Mouse (Mus musculus) hindbrain, embryonic 14.5 days (tissue): Measurements from ENCODE around the gene Cyth1. TPM values are rescaled to one million over a fixed set of nuclear protein-coding genes. Genes with fewer than 3 reads are reported as not detected.

Source experiments
- ATAC-seq: fragments of 200-750 bp; cut with Nextera tagmentation; 2 replicates; pipeline ENCODE4 v1.8.0; 2017; ENCODE audit warnings: moderate number of reproducible peaks, mild to moderate bottlenecking, moderate TSS enrichment, moderate library complexity; ENCODE audit not compliant: low FRiP score
- DNase-seq: peaks from one replicate; pipeline ENCODE4 v3.0.0-alpha.2; 2015; ENCODE audit warnings: low spot score
- H3K27ac ChIP-seq: fragments of 300-500 bp; sonication (generic); 2 replicates; pipeline ENCODE4 v1.5.1; 2014; ENCODE audit warnings: mild to moderate bottlenecking, moderate library complexity
- H3K27me3 ChIP-seq: fragments of 300-500 bp; sonication (generic); 2 replicates; pipeline ENCODE4 v1.6.1; 2014; ENCODE audit warnings: mild to moderate bottlenecking, low read length, mixed read lengths; ENCODE audit not compliant: control insufficient read depth, insufficient read depth
- H3K36me3 ChIP-seq: fragments of 300-500 bp; sonication (generic); replicated peaks from 2 replicates; pipeline ENCODE4 v1.6.1; 2014; ENCODE audit not compliant: control insufficient read depth, insufficient read depth
- H3K4me1 ChIP-seq: fragments of 300-500 bp; sonication (generic); replicated peaks from 2 replicates; pipeline ENCODE4 v1.6.1; 2014; ENCODE audit warnings: antibody characterized with exemption, low read length, mixed read lengths; ENCODE audit not compliant: control insufficient read depth, insufficient read depth
- H3K4me2 ChIP-seq: fragments of 300-500 bp; sonication (generic); replicated peaks from 2 replicates; pipeline ENCODE4 v1.6.1; 2014; ENCODE audit warnings: mild to moderate bottlenecking, moderate library complexity
- H3K4me3 ChIP-seq: fragments of 300-500 bp; sonication (generic); replicated peaks from 2 replicates; pipeline ENCODE4 v1.5.1; 2014; ENCODE audit warnings: mild to moderate bottlenecking, low read length
- H3K9ac ChIP-seq: fragments of 300-500 bp; sonication (generic); 2 replicates; pipeline ENCODE4 v1.6.1; 2014
- H3K9me3 ChIP-seq: fragments of 300-500 bp; sonication (generic); 2 replicates; pipeline ENCODE4 v1.6.1; 2016; ENCODE audit warnings: low read length; ENCODE audit not compliant: control insufficient read depth
- WGBS: fragments of 180-500 bp; shearing (Covaris S2); extraction: QIAGEN DNeasy Blood & Tissue Kit; methylation state at CpG from one replicate; pipeline ENCODE4 v1.1.7; 2014; 5-methylcytosine and 5-hydroxymethylcytosine counted together
- polyA plus RNA-seq: library from polyadenylated mRNA; unstranded; fragments of >200 nt; fragmentation: Nextera tagmentation; extraction: Ambion mirVana; gene quantifications from 2 replicates; pipeline ENCODE4 v1.2.1, GENCODE M21; 2014

Cyth1 gene
- polyA plus RNA-seq, 1 experiment from 2014 or later = 18.1 TPM

DNA sequence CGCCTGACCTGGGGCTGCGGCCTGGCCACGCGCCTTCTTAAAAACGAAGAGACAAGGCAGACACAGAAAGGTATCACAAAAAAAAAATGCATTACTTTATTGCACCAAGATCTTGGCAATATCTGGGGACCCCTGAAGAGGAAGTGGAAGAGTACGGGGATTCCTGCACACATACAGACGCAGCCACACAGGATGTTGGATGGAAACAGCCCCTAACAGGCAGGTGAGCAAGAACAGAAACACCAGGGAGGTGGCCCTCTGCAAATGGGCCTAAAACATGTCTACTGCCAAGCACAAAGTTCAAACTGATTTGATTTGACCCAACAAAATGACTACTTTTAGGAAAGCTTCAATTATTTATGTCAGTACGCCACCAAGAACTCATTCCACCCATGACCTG is 11.2 kb upstream of the Cyth1 start:
- Histone ChIP-seq H3K4me2 (no peak overlapping the region), H3K4me3 (no peak overlapping the region), H3K9ac (no peak overlapping the region), H3K4me1 (0 out of 2 replicates have a peak, but pooled peaks cover 4% of the 10 kb centered on the region), H3K9me3 (no peaks in the 10 kb centered on the region), H3K36me3 (peaks cover 86% of the 10 kb centered on the region), H3K27me3 (no peaks in the 10 kb centered on the region), H3K27ac (no peak overlapping the region)
- 95% methylated on average over 8 of the region's 8 CpGs for WGBS
- ATAC-seq (no peak), DNase-seq (no peak)

DNA sequence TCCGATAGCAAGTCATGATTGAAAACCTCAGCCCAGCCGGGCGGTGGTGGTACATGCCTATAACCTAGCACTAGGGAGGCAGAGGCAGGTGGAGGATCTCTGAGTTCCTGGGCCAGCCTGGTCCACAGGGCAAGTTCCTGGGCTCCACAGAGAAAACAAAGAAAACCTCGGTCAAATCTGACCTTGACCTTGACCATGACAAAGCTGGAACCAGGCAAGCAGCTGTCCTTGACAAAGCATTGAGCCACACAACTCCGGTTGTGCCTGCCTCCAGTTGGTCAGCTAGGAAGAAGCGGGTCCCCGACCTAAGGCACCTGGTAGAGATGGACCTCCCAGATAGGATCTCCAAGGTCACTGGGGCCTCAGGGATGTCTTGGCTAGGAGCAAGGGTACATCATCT is 8.0 kb upstream of the Cyth1 start:
- no peak for ATAC-seq

DNA sequence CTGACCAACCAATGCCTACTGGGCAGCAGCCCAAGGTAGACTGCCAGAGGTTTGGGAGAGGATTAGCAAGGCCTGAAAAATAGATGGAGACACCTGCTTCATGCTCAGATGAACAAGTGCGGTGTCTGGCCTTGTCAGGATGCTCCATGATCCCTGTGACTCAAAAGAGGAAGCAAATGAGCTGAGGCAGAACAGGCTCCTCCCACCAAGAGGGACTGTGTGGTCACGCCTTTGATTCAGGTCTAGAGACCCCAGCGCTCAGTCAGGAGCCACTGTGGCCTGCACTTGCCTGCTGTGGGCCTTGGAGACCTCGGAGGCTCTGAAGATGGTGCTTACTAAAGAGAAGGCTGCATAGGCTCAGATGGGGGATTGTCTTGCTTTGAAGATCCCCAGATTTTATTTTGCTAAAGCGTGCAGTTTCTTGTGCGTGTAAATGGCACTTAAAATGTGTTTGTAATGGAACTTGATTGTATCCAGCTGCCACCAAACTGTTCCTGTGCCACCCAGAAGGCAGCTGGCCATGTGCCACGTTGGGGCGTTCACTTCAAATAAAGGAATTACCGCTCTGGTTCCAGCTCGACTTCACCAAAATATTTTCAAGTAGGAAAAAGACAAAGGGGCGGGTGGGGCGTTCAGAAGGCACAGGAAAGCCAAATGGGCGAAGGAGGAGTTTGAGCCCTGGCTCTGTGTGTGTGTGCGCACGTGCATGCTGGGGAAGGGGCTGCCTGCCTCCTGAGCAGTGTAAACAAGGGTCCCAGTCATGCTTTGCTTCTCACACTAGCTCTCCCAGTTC is 6.0 kb upstream of the Cyth1 start:
- Histone ChIP-seq H3K9ac (no peak overlapping the region), H3K9me3 (no peaks in the 10 kb centered on the region), H3K4me3 (no peak overlapping the region), H3K27me3 (no peaks in the 10 kb centered on the region), H3K4me2 (no peak overlapping the region), H3K27ac (peak overlapping the region; percentile 72), H3K4me1 (peaks cover 13% of the 10 kb centered on the region; the same call in 1 of the 2 replicates), H3K36me3 (peaks cover 34% of the 10 kb centered on the region)
- ATAC-seq (peak; percentile 52; the same call in 1 of the 2 replicates), DNase-seq (peak; percentile 59)
- WGBS = 38% methylated on average over 15 of the region's 15 CpGs

More for the DNA sequence above, 8.0 kb upstream of the Cyth1 start:
- Histone ChIP-seq H3K4me3 (no peak overlapping the region), H3K27ac (no peak overlapping the region), H3K36me3 (peaks cover 54% of the 10 kb centered on the region), H3K27me3 (no peaks in the 10 kb centered on the region), H3K4me2 (no peak overlapping the region), H3K4me1 (peaks cover 13% of the 10 kb centered on the region; the same call in 1 of the 2 replicates), H3K9ac (no peak overlapping the region), H3K9me3 (no peaks in the 10 kb centered on the region)
- no peak for DNase-seq
- 90% methylated on average over 7 of the region's 7 CpGs for WGBS

DNA sequence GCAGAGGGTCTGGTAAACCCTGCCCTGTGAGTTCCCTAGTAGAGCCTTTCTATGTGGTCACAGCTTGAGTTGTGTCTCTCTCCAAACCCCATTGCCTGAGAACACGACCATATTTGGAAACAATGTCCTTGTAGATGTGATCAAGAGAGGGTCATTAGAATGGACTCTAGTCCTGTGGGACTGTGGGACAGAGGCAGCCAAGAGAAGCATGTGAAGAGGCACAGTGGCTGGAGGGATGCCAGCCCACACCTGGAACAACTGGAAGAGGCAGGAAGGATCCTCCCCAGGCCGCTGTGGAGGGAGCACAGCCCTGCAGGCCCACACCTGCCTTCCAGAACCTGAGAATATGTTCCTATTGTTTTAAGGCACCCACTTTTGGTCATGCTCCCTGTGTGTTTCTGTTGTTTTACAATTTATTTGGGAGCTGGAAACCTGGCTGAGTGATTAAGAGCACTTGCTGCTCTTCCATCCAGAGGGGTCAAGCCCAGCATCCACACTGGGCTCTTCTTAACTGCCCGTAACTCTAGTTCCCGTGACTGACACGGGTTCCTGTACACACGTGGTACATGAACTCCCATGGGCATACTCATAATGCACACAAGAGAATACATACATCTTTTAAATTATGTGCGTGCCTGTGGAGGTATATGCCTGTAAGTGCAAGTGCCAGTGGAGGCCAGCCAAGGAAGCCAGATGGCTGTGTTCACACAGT is 5.2 kb upstream of the Cyth1 start:
- H3K9ac ChIP-seq = no peak overlapping the region
- H3K27me3 ChIP-seq = no peaks in the 10 kb centered on the region
- H3K4me2 ChIP-seq = no peak overlapping the region
- H3K4me3 ChIP-seq = no peak overlapping the region
- H3K4me1 ChIP-seq = peaks cover 13% of the 10 kb centered on the region; the same call in 1 of the 2 replicates
- H3K27ac ChIP-seq = peak overlapping the region; percentile 72
- ATAC-seq (no peak), DNase-seq (peak; percentile 54)
- WGBS = 75% methylated on average over 7 of the region's 7 CpGs
- no peaks in the 10 kb centered on the region for H3K9me3 ChIP-seq
- peaks cover 26% of the 10 kb centered on the region for H3K36me3 ChIP-seq

DNA sequence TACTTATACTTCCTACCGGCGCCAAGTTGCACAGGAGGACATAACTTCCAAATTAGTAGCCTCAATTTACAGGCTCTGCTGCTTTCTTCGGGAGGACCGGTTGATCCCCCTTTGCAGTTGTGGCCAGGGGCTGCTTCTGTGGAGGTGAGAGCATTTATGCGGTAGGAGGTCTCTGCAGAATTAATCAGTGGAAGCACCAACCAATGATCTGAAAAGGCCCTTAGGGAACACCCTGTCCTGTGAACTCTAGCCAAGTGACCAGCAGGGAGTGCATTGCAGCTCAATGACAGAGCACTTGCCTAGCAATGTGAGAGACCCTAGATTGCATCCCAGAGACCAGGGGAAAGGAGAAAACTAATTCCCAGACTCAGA is 606 bp upstream of the Cyth1 start:
- H3K4me2 ChIP-seq = peak overlapping the region; percentile 93
- H3K4me1 ChIP-seq = peaks cover 16% of the 10 kb centered on the region
- WGBS = 1% methylated on average over 5 of the region's 5 CpGs
- no peak overlapping the region for H3K9ac ChIP-seq
- no peaks in the 10 kb centered on the region for H3K27me3 ChIP-seq
- H3K27ac ChIP-seq = peak overlapping the region; percentile 44
- ATAC-seq (peak; percentile 3; the same call in 1 of the 2 replicates), DNase-seq (peak; percentile 44)
- H3K36me3 ChIP-seq = no peaks in the 10 kb centered on the region
- H3K4me3 ChIP-seq = peak overlapping the region; percentile 93
- H3K9me3 ChIP-seq = no peaks in the 10 kb centered on the region

DNA sequence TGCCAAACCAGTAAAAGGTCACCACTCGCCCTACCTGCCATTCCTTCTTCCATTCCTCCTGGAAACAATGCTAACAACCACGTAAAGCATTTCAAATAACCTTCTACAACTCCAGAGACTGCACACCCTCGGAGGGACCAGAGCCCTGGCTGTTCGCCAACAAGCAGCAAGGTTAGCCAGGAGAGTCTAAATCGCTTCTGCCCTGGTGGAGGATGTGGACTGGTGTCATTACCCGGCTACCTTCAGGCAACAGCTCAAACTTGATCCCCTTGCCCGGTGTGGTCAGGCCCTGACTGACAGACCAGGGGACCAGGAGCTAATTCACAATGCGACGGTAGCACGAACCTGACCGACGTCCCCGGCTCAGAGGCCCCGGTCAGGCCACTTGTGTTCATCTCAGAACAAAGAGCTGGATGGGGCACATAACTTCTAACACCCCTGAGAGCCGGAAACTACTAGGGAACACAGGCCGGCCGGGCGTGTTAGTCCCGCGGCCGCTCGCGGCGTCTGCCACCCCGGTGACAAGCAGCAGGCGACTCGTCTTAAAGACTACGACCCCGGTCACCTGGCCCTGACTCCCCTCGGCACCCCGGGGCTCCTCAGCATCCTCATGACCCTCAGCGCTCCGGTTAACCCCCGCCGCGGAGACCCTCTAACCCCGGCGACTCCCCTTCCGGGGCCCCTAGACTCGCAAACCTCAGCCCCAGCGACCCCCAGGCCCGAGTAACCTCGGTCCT is 865 bp downstream of the Cyth1 start:
- Histone ChIP-seq H3K4me1 (peaks cover 13% of the 10 kb centered on the region), H3K9ac (peak overlapping the region; percentile 83), H3K9me3 (no peaks in the 10 kb centered on the region), H3K27ac (peak overlapping the region; percentile 60), H3K36me3 (no peaks in the 10 kb centered on the region), H3K27me3 (no peaks in the 10 kb centered on the region), H3K4me2 (peak overlapping the region; percentile 93), H3K4me3 (peak overlapping the region; percentile 93)
- WGBS = 2% methylated on average over 43 of the region's 43 CpGs
- peak; percentile 38 for DNase-seq
- no peak for ATAC-seq

DNA sequence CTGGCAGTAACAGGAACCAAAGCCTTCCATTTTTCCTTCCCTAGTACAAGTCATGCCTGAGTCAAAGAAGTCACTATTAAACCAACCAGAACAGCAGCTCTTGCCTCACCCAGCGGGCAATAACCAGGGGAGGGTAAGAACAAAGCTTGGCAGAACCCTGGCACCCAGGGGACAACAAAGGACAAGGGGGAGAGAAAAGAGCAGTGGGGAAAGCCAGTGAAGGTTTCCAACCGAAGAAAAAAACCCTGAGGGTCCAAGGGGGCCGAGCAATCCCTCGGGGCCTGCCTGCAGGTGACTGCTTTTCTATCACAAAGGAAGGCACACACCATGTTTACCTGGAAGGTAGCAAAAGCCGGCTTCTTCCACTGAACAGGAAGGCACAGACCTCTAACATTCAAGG is 1.7 kb downstream of the Cyth1 start:
- H3K9me3 ChIP-seq = no peaks in the 10 kb centered on the region
- H3K4me2 ChIP-seq = peak overlapping the region; percentile 93
- WGBS = 57% methylated on average over 5 of the region's 5 CpGs
- no peaks in the 10 kb centered on the region for H3K27me3 ChIP-seq
- peak overlapping the region; percentile 83 for H3K9ac ChIP-seq
- no peak for ATAC-seq
- peak overlapping the region; percentile 93 for H3K4me3 ChIP-seq
- H3K27ac ChIP-seq = no peak overlapping the region
- H3K4me1 ChIP-seq = peaks cover 13% of the 10 kb centered on the region
- no peaks in the 10 kb centered on the region for H3K36me3 ChIP-seq
- no peak for DNase-seq

DNA sequence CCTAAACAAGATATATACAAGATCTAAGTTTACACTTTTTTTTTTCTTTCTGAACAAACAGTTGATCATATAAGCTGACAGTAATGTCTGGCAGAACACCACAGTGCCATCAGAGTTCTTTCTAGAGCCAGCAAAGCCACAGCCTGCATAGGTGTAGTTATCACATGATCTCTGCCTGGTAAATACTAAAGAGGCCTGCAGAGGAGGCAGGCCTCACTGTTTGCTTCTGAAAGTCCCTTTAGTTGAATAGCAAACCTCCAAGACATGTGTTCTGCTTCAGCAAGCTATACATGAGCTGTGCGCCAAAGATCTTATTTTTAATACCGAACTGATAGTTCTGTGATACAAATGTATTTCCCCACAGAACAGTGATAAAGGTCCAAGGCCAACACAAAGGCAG is 3.3 kb downstream of the Cyth1 start:
- Histone ChIP-seq H3K4me1 (peaks cover 13% of the 10 kb centered on the region), H3K9ac (no peak overlapping the region), H3K4me2 (no peak overlapping the region), H3K27ac (no peak overlapping the region), H3K4me3 (no peak overlapping the region), H3K9me3 (no peaks in the 10 kb centered on the region), H3K27me3 (no peaks in the 10 kb centered on the region), H3K36me3 (no peaks in the 10 kb centered on the region)
- DNase-seq (no peak), ATAC-seq (no peak)
- WGBS = 94% methylated on average over 2 of the region's 2 CpGs
